Mouse (Mus musculus) bone marrow, adult 2 months (tissue): Measurements from ENCODE around the gene Gm14399.
"Not testable (repeated sequence)": the region's sequence is repeated elsewhere in the genome, so short reads cannot be mapped to it uniquely, and the experiment has no call there.

Experiments
- CTCF ChIP-seq: fragments of 200-500 bp; IDR thresholded peaks from 2 replicates; pipeline ENCODE4 v1.5.1; 2011; ENCODE audit warnings: low read length, control low read depth; ENCODE audit not compliant: control insufficient read depth, insufficient read depth
- POLR2A ChIP-seq: fragments of 200-500 bp; IDR thresholded peaks from 2 replicates; pipeline ENCODE4 v1.6.1; 2011; ENCODE audit warnings: low read depth, mild to moderate bottlenecking, control low read depth, low read length, borderline replicate concordance; ENCODE audit not compliant: control insufficient read depth

DNA sequence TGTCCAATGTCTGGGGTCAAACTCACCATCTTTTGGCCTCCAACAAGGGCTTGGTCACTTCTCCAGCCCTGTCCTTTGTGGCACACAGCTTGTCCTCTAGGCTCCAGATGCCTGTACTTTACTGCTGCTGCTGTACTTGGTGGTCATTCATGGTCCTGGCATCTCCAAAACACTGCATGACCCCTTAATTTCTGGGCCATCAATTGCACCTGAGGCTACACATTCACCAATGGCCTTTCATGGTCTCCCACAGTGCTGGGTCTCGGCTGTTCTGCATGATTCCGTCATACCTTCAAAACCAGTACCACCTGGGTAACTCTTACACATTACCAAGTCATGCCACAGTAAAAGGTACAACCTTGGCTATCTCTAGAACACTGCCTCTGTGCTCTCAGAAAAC lies 25.1 kb upstream of the Gm14399 start:
- not testable (repeated sequence) for TF ChIP-seq CTCF, POLR2A
